Mouse (Mus musculus) heart, embryonic 14.5 days (tissue): ENCODE measurements around the gene Tbc1d20. TPM values are rescaled to one million over a fixed set of nuclear protein-coding genes. Genes with fewer than 3 reads are reported as not detected.

ENCODE experiments used
- ATAC-seq: fragments of 200-750 bp; cut with Nextera tagmentation; 2 replicates; pipeline ENCODE4 v1.8.0; 2017; ENCODE audit warnings: low read depth, moderate TSS enrichment; ENCODE audit not compliant: insufficient number of reproducible peaks, insufficient read depth, low FRiP score
- H3K27ac ChIP-seq, 2 experiments: fragments of 200-500 bp in 1 of 2; fragments of 300-500 bp in 1 of 2; sonication (generic) in 1 of 2; replicated peaks in 1 of 2; 2 replicates each; pipeline ENCODE4 v1.5.1; 2012 to 2014; ENCODE audit warnings: low read depth in 2 of 2, low read length in 2 of 2, control low read depth in 1 of 2, mild to moderate bottlenecking in 1 of 2, mixed read lengths in 1 of 2; ENCODE audit not compliant: control insufficient read depth in 1 of 2, insufficient read depth in 1 of 2
- H3K27me3 ChIP-seq: fragments of 300-500 bp; sonication (generic); 2 replicates; pipeline ENCODE4 v1.6.1; 2014; ENCODE audit warnings: mild to moderate bottlenecking, low read length, control low read depth; ENCODE audit not compliant: control insufficient read depth, insufficient read depth
- H3K36me3 ChIP-seq: fragments of 300-500 bp; sonication (generic); 2 replicates; pipeline ENCODE4 v1.6.1; 2014; ENCODE audit warnings: mild to moderate bottlenecking, control low read depth, low read length, mixed read lengths; ENCODE audit not compliant: control insufficient read depth, insufficient read depth
- H3K4me1 ChIP-seq, 2 experiments: fragments of 200-500 bp in 1 of 2; fragments of 300-500 bp in 1 of 2; sonication (generic) in 1 of 2; 2 replicates each; pipeline ENCODE4 v1.6.1; 2012 to 2014; ENCODE audit warnings: low read length in 2 of 2, control low read depth in 1 of 2, mixed read lengths in 1 of 2; ENCODE audit not compliant: control insufficient read depth in 2 of 2, insufficient read depth in 2 of 2
- H3K4me2 ChIP-seq: fragments of 300-500 bp; sonication (generic); 2 replicates; pipeline ENCODE4 v1.6.1; 2014; ENCODE audit warnings: mild to moderate bottlenecking, low read length
- H3K4me3 ChIP-seq, 2 experiments: fragments of 200-500 bp in 1 of 2; fragments of 300-500 bp in 1 of 2; sonication (generic) in 1 of 2; 2 replicates each; pipeline ENCODE4 v1.5.1; 2012 to 2014; ENCODE audit warnings: low read length in 2 of 2, mild to moderate bottlenecking in 2 of 2, control low read depth in 1 of 2, low read depth in 1 of 2, moderate library complexity in 1 of 2; ENCODE audit not compliant: control insufficient read depth in 1 of 2, insufficient read depth in 1 of 2
- H3K9ac ChIP-seq: fragments of 300-500 bp; sonication (generic); 2 replicates; pipeline ENCODE4 v1.6.1; 2014; ENCODE audit warnings: mild to moderate bottlenecking, low read length
- H3K9me3 ChIP-seq: fragments of 300-500 bp; sonication (generic); 2 replicates; pipeline ENCODE4 v1.6.1; 2016; ENCODE audit warnings: low read length, control low read depth; ENCODE audit not compliant: control insufficient read depth
- WGBS: fragments of 180-500 bp; shearing (Covaris S2); extraction: QIAGEN DNeasy Blood & Tissue Kit; methylation state at CpG from one replicate; pipeline ENCODE4 v1.1.7; 2014; 5-methylcytosine and 5-hydroxymethylcytosine counted together
- polyA plus RNA-seq: library from polyadenylated mRNA; unstranded; fragments of >200 nt; fragmentation: Nextera tagmentation; extraction: Ambion mirVana; gene quantifications from 2 replicates; pipeline ENCODE4 v1.2.1, GENCODE M21; 2014

Gene Tbc1d20
- polyA plus RNA-seq, 1 experiment from 2014 or later = 32.2 TPM

DNA sequence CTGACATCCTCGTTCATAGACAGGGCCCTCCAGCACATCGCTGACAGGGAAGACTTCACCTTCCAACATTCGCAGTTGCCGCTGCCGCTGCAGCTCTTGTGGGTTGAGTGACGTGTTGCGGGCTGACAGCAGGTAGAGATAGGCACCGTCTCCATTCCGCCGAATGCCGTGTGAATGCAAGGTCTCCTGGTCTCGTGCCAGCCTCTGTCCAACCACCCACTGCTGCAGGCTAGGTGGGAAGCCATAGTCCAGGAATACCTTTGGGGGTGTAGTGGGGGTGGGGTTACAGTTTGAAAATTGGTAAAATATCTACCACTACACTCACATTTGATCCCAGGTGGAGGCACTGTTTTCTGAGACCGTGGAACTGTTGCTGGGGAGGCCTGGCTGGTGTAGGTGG, 32.5 kb downstream of the Tbc1d20 start:
- peaks cover 93% of the 10 kb centered on the region for H3K36me3 ChIP-seq
- H3K27me3 ChIP-seq = no peaks in the 10 kb centered on the region
- H3K9ac ChIP-seq = no peak overlapping the region
- H3K4me1 ChIP-seq = peaks cover 3 to 9% of the 10 kb centered on the region in 2 experiments
- no peak for ATAC-seq
- no peak overlapping the region for H3K4me2 ChIP-seq
- H3K9me3 ChIP-seq = no peaks in the 10 kb centered on the region
- no peak overlapping the region for H3K4me3 ChIP-seq
- no peak overlapping the region for H3K27ac ChIP-seq
- 67% methylated on average over 13 of the region's 13 CpGs for WGBS

DNA sequence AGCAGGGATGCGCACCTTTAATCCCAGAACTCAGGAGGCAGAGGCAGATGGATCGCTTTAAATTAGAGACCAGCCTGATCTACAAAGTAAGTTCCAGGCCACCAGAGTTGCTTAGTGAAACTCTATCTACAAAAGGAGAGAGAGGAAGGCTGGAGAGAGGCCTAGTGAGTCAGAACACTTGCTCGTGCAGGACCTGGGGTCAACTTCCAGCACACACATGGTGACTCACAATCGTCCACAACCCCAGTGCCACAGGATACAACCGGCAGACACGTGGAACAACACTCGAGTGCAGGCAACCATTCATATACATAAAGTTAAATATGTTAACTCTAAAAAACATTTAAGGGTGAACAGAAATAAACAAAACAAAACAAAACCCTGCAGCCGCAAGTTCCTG, 33.0 kb downstream of the Tbc1d20 start:
- Histone ChIP-seq H3K4me2 (no peak overlapping the region), H3K36me3 (peaks cover 88% of the 10 kb centered on the region), H3K4me1 (peaks cover 5 to 14% of the 10 kb centered on the region in 2 experiments), H3K27me3 (no peaks in the 10 kb centered on the region), H3K4me3 (no peak overlapping the region), H3K9ac (no peak overlapping the region), H3K27ac (no peak overlapping the region), H3K9me3 (no peaks in the 10 kb centered on the region)
- 79% methylated on average over 8 of the region's 8 CpGs for WGBS
- no peak for ATAC-seq

DNA sequence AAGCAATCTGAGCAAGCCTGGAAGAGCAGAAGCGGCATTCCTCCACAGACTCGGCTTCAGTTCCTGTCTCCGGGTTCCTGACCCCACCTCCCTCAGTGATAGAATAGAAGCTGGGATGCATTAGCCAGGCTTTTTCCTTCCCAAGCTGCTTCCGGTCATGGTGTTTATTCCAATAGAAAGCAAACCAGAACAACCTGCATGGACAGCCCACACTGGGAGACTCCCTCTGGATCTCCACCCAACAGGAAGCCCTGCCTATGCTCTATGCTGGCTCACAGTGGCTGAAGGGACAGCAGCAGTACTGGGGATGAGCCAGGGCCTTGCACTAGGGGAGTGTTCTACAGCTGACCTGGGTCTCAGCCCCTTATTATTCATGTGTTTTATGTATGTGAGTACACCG, 34.4 kb downstream of the Tbc1d20 start:
- Histone ChIP-seq H3K4me3 (no peak overlapping the region), H3K4me2 (no peak overlapping the region), H3K9ac (no peak overlapping the region), H3K36me3 (peaks cover 74% of the 10 kb centered on the region), H3K27ac (0 out of 4 replicates have a peak overlapping the region, but pooled peaks have one; percentile 17 to 31), H3K9me3 (no peaks in the 10 kb centered on the region), H3K4me1 (peaks cover 7 to 14% of the 10 kb centered on the region in 2 experiments), H3K27me3 (no peaks in the 10 kb centered on the region)
- whole genome bisulfite sequencing = 71% methylated on average over 5 of the region's 5 CpGs
- no peak for ATAC-seq

DNA sequence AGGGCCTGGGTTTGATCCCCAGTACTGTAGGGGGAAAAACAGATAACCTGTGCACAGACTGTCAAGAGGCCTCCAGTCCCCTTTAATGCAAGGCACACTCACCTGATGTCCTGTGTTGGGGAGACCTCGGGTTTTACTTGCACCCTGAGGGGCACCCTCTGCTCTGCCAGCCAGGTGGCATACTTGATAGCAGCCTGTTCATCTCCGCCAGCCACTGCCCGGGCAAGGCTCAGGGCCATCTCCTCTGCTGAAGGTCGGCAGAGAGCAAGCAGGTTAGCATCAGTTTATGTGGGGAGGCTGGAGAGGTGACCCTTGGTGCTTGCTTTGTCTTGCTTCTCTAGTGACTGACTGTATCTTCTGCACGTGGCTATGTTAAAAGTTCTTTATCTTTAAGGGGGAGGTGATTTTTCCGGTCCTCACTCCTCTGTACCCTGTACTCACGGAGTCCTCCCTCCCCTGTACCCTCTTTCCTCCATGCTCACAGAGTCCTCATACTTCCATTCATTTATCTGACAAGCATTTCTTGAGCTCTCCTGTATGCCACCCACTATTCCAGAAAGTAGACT, 37.3 kb downstream of the Tbc1d20 start:
- H3K9ac ChIP-seq = peak overlapping the region; percentile 91
- peak overlapping the region; percentile 93 for H3K4me2 ChIP-seq
- H3K27me3 ChIP-seq = no peaks in the 10 kb centered on the region
- no peak for ATAC-seq
- H3K36me3 ChIP-seq = peaks cover 45% of the 10 kb centered on the region
- WGBS = 43% methylated on average over 7 of the region's 7 CpGs
- no peak overlapping the region for H3K27ac ChIP-seq
- peak overlapping the region in 1 of 2 experiments; percentile 94; a peak in 2 of 4 replicates for H3K4me3 ChIP-seq
- peaks cover 7 to 14% of the 10 kb centered on the region in 2 experiments for H3K4me1 ChIP-seq
- H3K9me3 ChIP-seq = no peaks in the 10 kb centered on the region

DNA sequence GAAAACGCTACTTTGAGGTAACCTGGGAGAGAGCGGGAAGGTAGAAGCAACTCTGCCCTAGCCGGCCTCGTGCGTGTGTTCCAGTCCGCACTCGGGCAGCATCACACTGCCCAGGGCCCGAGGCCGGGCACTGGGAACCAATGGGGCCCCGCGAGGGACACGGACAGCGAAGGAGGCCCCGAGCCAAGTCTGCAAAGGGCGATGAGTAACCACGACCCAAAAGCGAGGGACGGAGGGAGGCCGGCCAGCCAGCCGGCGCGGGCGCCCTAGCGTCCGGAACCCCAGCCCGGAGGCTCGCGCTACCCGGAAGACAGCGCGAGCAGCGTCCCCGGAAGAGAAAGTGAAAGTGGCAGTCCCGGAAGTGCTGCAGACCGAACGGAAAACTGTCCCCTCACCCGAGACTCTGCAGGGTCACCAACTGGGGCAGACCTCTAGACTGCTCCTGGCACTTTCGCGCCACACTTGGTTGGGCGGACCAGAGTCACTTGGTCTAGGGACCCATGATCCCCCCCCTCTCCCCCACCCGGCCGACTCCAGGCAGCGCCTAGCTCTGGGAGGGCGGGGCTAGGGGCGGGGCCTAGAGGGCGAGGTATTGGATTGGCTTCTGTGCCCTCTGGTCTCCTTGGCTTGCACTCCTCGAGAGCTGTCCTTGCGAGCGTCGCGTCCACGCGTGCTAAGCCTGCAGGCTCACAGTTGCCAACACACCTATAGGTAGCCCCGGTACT, 38.6 kb downstream of the Tbc1d20 start, which contains the start of gene Rbck1:
Gene Rbck1, minus strand, starts transcription at position 553 of the 725 bp plus-strand sequence.
- Histone ChIP-seq H3K27me3 (no peaks in the 10 kb centered on the region), H3K27ac (peak within 1 kb of the TSS; percentile 89 to 95), H3K4me3 (peak within 1 kb of the TSS; percentile 94), H3K4me1 (peaks cover 9 to 20% of the 10 kb centered on the region in 2 experiments), H3K36me3 (peaks cover 31% of the 10 kb centered on the region), H3K9me3 (no peaks in the 10 kb centered on the region), H3K9ac (peak within 1 kb of the TSS; percentile 91), H3K4me2 (peak within 1 kb of the TSS; percentile 93)
- WGBS = under 1% methylated on average over 54 of the region's 54 CpGs
- ATAC-seq = peak; percentile 91

DNA sequence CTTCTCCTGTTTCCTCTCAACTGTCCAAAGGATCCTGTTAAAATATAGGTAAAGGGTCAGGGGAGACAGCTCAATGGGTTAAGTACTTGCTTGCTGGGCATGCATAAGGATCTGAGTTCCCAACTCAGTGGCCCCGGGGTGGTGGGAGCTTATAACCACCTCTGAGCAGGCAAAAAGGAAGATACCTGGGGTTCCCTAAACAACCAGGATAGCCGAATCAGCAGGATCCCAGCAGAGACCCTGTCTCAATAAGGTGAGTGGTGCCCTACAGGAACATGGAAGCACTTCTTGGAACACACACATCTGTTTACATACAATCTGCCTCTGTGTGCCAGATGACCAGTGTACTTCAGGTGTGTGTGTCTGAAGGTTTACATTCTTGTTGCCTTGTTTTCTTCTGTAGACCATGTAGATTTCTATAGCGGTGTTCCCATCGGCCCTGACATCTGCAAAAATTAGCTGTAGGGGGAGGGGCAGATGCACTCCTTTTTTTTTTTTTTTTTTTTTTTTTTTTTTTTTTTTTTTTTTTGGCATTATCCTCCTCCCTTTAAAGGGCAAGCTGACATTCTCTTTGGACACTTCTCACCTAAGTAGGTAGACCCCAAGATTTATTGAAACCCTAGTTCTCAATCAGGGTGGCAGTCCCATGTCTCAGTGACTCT, 39.8 kb downstream of the Tbc1d20 start:
- WGBS = 75% methylated on average over 4 of the region's 4 CpGs

DNA sequence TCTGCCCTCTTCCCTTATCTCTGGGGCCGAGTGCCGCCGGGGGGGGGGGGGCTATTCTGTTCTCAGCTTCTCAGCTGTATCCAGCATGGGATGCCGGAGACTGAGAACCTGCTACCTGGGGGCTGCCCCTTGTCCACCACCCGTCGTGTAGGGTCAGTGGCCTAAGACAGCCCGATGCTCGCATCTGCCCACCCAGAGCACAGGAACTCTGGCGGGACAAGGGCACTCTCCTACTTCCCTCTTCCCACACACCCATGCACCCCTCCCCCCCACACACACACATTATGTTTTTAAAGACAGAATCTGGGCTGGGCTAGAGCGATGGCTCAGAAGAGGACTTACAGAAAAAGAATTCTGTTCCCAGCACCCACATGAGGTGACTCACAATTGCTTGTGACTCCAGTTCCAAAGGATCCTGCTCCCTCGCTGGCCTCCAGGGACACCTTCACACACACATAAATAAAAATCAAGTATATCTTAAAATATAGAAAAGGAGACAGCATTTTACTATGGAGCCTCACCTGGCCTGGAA, 41.7 kb downstream of the Tbc1d20 start:
- ATAC-seq = no peak
- H3K9ac ChIP-seq = no peak overlapping the region
- 45% methylated on average over 11 of the region's 11 CpGs for WGBS
- no peak overlapping the region for H3K27ac ChIP-seq
- H3K27me3 ChIP-seq = no peaks in the 10 kb centered on the region
- peaks cover 5% of the 10 kb centered on the region; the same call in 1 of the 2 replicates for H3K36me3 ChIP-seq
- no peak overlapping the region for H3K4me3 ChIP-seq
- H3K4me2 ChIP-seq = no peak overlapping the region
- no peaks in the 10 kb centered on the region for H3K9me3 ChIP-seq
- H3K4me1 ChIP-seq = peaks cover 9 to 20% of the 10 kb centered on the region in 2 experiments

More for the DNA sequence above, 39.8 kb downstream of the Tbc1d20 start:
- H3K9ac ChIP-seq = no peak overlapping the region
- H3K9me3 ChIP-seq = no peaks in the 10 kb centered on the region
- no peak for ATAC-seq
- no peak overlapping the region for H3K4me3 ChIP-seq
- H3K4me1 ChIP-seq = peaks cover 9 to 20% of the 10 kb centered on the region in 2 experiments
- no peak overlapping the region for H3K27ac ChIP-seq
- H3K36me3 ChIP-seq = peaks cover 22% of the 10 kb centered on the region
- H3K27me3 ChIP-seq = no peaks in the 10 kb centered on the region
- no peak overlapping the region for H3K4me2 ChIP-seq
